In genomic region chr4:128609276-128609924, GRCm38 (mm10) we compare ENCODE assay signal across 8 mouse cellular contexts. TPM values are rescaled to one million over a fixed set of nuclear protein-coding genes. Genes with fewer than 3 reads are reported as not detected.
DNase-seq lines count a peak whose midpoint lies in the region; ATAC-seq and TF ChIP-seq lines count a peak whose summit lies in the region.

No protein-coding gene starts in this region.

- 5% methylated on average over 26 of the region's 27 CpGs for WGBS in liver, embryonic 13.5 days (ENCODE audit: insufficient replicate concordance)
- whole genome bisulfite sequencing in stomach, embryonic 15.5 days = 6% methylated on average over 26 of the region's 27 CpGs

- no peaks in the 10 kb centered on the region for H3K27me3 ChIP-seq in liver, embryonic 13.5 days
- H3K27me3 ChIP-seq in stomach, embryonic 15.5 days (replicated peaks) = no peaks in the 10 kb centered on the region

- DNase-seq in gastrocnemius, adult 2 months = no peak
- no peak for DNase-seq in gastrocnemius, postnatal 10 days
- DNase-seq in ES-E14 (ENCODE audit: low read depth, low spot score) = no peak
- DNase-seq in liver, embryonic 13.5 days = peak; percentile 8
- no peak for DNase-seq in urinary bladder, adult 2 months (ENCODE audit: low spot score)
- DNase-seq in cerebellum, adult 8-10 months = no peak

- TF ChIP-seq CTCF in gastrocnemius, adult 2 months (IDR thresholded peaks at IDR 0.05) = no peak

- H3K4me3 ChIP-seq in gastrocnemius, adult 2 months = peak overlapping the region; percentile 75
- H3K4me3 ChIP-seq in ES-E14 (ENCODE audit: insufficient read depth in 1 of 2, low read depth in 1 of 2, low read length in 2 of 2, poor library complexity in 1 of 2, severe bottlenecking in 1 of 2) = peak overlapping the region; percentile 77 to 98
- peak overlapping the region; percentile 72 for H3K4me3 ChIP-seq in liver, embryonic 13.5 days (replicated peaks)
- peak overlapping the region; percentile 70 for H3K4me3 ChIP-seq in stomach, embryonic 15.5 days (replicated peaks)

- ATAC-seq in granulocyte monocyte progenitor cell, adult 5-6 weeks (replicated peaks; ENCODE audit: poor library complexity, severe bottlenecking) = peak; percentile 5; the same call in 1 of the 2 replicates
- no peak for ATAC-seq in liver, embryonic 13.5 days (ENCODE audit: low read depth)
- no peak for ATAC-seq in stomach, embryonic 15.5 days (ENCODE audit: insufficient read depth, low FRiP score, low read depth)

- H3K36me3 ChIP-seq in ES-E14 (ENCODE audit: control insufficient read depth, insufficient read depth, low read length, poor library complexity, severe bottlenecking) = peaks cover 1% of the 10 kb centered on the region; the same call in 1 of the 2 replicates
- peaks cover 3% of the 10 kb centered on the region; the same call in 1 of the 2 replicates for H3K36me3 ChIP-seq in liver, embryonic 13.5 days
- no peaks in the 10 kb centered on the region for H3K36me3 ChIP-seq in stomach, embryonic 15.5 days

- peaks cover 0 to 2% of the 10 kb centered on the region in 2 experiments; a peak in 1 of 4 replicates for H3K4me1 ChIP-seq in ES-E14 (ENCODE audit: control insufficient read depth in 2 of 2, insufficient read depth in 2 of 2, low read length in 2 of 2, poor library complexity in 1 of 2)
- H3K4me1 ChIP-seq in liver, embryonic 13.5 days (replicated peaks) = peaks cover 26% of the 10 kb centered on the region
- H3K4me1 ChIP-seq in stomach, embryonic 15.5 days = peaks cover 4% of the 10 kb centered on the region; the same call in 1 of the 2 replicates

- intact Hi-C loops in gastrocnemius, adult 2 months (cut with DNase I) = no loop called here

- in situ Hi-C loops in ES-E14 (cut with MboI; ENCODE audit: low sequenced_read_pairs in 2 of 2, unreplicated experiment in 2 of 2) = no loop called here

- no peaks in the 10 kb centered on the region for H3K9me3 ChIP-seq in ES-E14 (ENCODE audit: control insufficient read depth, insufficient read depth, low read depth, low read length)
- H3K9me3 ChIP-seq in liver, embryonic 13.5 days (replicated peaks) = no peaks in the 10 kb centered on the region
- H3K9me3 ChIP-seq in stomach, embryonic 15.5 days = no peaks in the 10 kb centered on the region

- H3K27ac ChIP-seq in gastrocnemius, adult 2 months = peak overlapping the region; percentile 70
- no peak overlapping the region for H3K27ac ChIP-seq in ES-E14 (ENCODE audit: insufficient read depth, low read depth, low read length, poor library complexity, severe bottlenecking)
- H3K27ac ChIP-seq in liver, embryonic 13.5 days = peak overlapping the region; percentile 66
- H3K27ac ChIP-seq in stomach, embryonic 15.5 days = no peak overlapping the region

- peak overlapping the region; percentile 84 for H3K9ac ChIP-seq in ES-E14 (ENCODE audit: insufficient read depth, low read depth, low read length, poor library complexity, severe bottlenecking)
- peak overlapping the region; percentile 72 for H3K9ac ChIP-seq in liver, embryonic 13.5 days
- H3K9ac ChIP-seq in stomach, embryonic 15.5 days = peak overlapping the region; percentile 35; the same call in 1 of the 2 replicates

- peak overlapping the region; percentile 85 for H3K4me2 ChIP-seq in liver, embryonic 13.5 days
- peak overlapping the region; percentile 77 for H3K4me2 ChIP-seq in stomach, embryonic 15.5 days

TF ChIP-seq in ES-E14, 5 proteins besides CTCF, POLR2A, EP300 and RAD21:
- no peak for TF ChIP-seq CHD2 (IDR thresholded peaks at IDR 0.05; ENCODE audit: low read depth, low read length)
- TF ChIP-seq ZNF384 (IDR thresholded peaks at IDR 0.05; ENCODE audit: low read depth, low read length) = no peak

RNA-seq across cellular contexts. Expression of gene Zscan20, which starts 0.5 kb away (rescaled TPM):
- 1 to 10 TPM; 3.3 to 3.6 TPM for total RNA-seq in gastrocnemius, adult 2 months (2021)
- 1 to 10 TPM; 3.1 to 3.4 TPM for total RNA-seq in gastrocnemius, postnatal 10 days (2021)
- 9.0 and 14.2 TPM in 2 replicates for total RNA-seq in ES-E14 (2012; rRNA removed)
- 3.0 and 11.8 TPM in 2 replicates for total RNA-seq in granulocyte monocyte progenitor cell, adult 5-6 weeks (2014; fragmentation: Nextera tagmentation)
- total RNA-seq in granulocyte monocyte progenitor cell, adult 5-6 weeks (2017) = 2.2 and 3.0 TPM in 2 replicates
- polyA plus RNA-seq in liver, embryonic 13.5 days (2015; fragmentation: Nextera tagmentation; extraction: Ambion mirVana) = 0.91 and 1.00 TPM in 2 replicates
- polyA plus RNA-seq in stomach, embryonic 15.5 days (2015; fragmentation: Nextera tagmentation; extraction: Ambion mirVana) = 3.8 and 3.9 TPM in 2 replicates
- 2.1 and 3.4 TPM in 2 replicates for polyA plus RNA-seq in urinary bladder, adult 2 months (2012; rRNA removed)

RNA-seq across cellular contexts. Expression of gene Tlr12, which starts 9.0 kb away (rescaled TPM):
- total RNA-seq in gastrocnemius, adult 2 months (2021) = not detected
- under 1 TPM; 0.16 TPM for total RNA-seq in gastrocnemius, postnatal 10 days (2021)
- not detected in 2 replicates for total RNA-seq in ES-E14 (2012; rRNA removed)
- total RNA-seq in granulocyte monocyte progenitor cell, adult 5-6 weeks (2014; fragmentation: Nextera tagmentation) = 0.82 and 2.3 TPM in 2 replicates
- total RNA-seq in granulocyte monocyte progenitor cell, adult 5-6 weeks (2017) = 0.13 TPM in 1 of 2 replicates, not detected in the other
- polyA plus RNA-seq in liver, embryonic 13.5 days (2015; fragmentation: Nextera tagmentation; extraction: Ambion mirVana) = 0.92 and 1.2 TPM in 2 replicates
- 1.5 and 1.7 TPM in 2 replicates for polyA plus RNA-seq in stomach, embryonic 15.5 days (2015; fragmentation: Nextera tagmentation; extraction: Ambion mirVana)
- 5.0 and 6.9 TPM in 2 replicates for polyA plus RNA-seq in urinary bladder, adult 2 months (2012; rRNA removed)

RNA-seq across cellular contexts. Expression of gene Phc2, which starts 45.1 kb away (rescaled TPM):
- total RNA-seq in gastrocnemius, adult 2 months (2021) = 10 to 100 TPM; 17.3 to 25.1 TPM
- 10 to 100 TPM; 29.8 to 36.7 TPM for total RNA-seq in gastrocnemius, postnatal 10 days (2021)
- 18.0 and 29.8 TPM in 2 replicates for total RNA-seq in ES-E14 (2012; rRNA removed)
- total RNA-seq in granulocyte monocyte progenitor cell, adult 5-6 weeks (2014; fragmentation: Nextera tagmentation) = 33.7 and 47.2 TPM in 2 replicates
- total RNA-seq in granulocyte monocyte progenitor cell, adult 5-6 weeks (2017) = 8.7 and 17.5 TPM in 2 replicates
- polyA plus RNA-seq in liver, embryonic 13.5 days (2015; fragmentation: Nextera tagmentation; extraction: Ambion mirVana) = 9.9 and 12.9 TPM in 2 replicates
- 46.9 and 49.3 TPM in 2 replicates for polyA plus RNA-seq in stomach, embryonic 15.5 days (2015; fragmentation: Nextera tagmentation; extraction: Ambion mirVana)
- polyA plus RNA-seq in urinary bladder, adult 2 months (2012; rRNA removed) = 68.5 and 77.5 TPM in 2 replicates

Comparison
In these comparisons a context has a peak if more than half of its experiments do, and no peak if none do; other contexts are left out.
1. H3K27ac ChIP-seq: peak in gastrocnemius, adult 2 months (single experiment) and liver, embryonic 13.5 days (single experiment); none in ES-E14 (single experiment) and stomach, embryonic 15.5 days (single experiment).
2. Peak in every context shown above with its lines, with median percentiles within 50 percentile points of each other: H3K4me3 ChIP-seq and H3K9ac ChIP-seq.